Comparison of ENCODE assay signal across 15 mouse cellular contexts in the genomic region with DNA sequence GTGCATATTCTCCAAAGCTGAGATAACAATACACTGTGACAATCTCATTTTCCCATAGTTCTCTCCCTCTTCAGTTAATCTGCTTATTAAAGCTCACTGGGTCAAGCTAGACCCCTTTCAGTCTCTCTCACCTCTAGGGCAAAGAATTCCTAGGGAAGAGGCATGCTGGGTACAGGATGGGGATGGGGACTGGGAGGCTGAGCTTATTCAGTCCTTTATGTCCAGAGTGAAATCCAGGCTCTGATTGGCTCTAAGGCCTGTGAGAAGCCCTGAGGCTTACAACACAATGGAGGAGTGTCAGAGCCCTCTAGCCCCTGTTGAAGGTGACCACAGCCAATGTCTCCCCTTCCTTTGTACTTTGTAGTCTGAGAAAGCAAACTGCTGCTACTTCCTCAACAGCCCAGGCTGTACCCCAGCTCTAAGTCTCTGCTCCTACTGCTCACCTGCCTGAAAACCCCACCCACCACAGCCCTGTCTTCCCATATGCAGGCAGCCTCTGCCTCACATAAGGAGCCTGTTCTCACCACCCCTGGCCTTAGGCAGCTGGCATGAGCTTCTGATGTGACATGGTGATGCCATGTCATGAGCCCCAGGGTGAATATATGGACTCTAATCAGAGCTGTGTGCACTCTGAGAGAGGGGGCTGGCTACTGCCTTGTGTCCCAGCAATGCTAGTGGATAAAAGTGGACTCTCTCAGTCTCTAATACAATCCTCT.
"Had no signal": no experiment of that assay in that cellular context is flagged by ENCODE, and none has a peak within 500 bp of the region (broad histone marks: within the 10 kb centered on the region; RNA-seq: fewer than 3 reads in every experiment).

No protein-coding gene starts in this region.

- H3K27me3 ChIP-seq: kidney, embryonic 15.5 days; limb, embryonic 15.5 days; liver, embryonic 12.5 days; neural tube, embryonic 15.5 days had no signal

- ATAC-seq: liver, embryonic 12.5 days had no signal

- H3K9ac ChIP-seq: kidney, embryonic 15.5 days; limb, embryonic 15.5 days; liver, embryonic 12.5 days; lung, embryonic 14.5 days; neural tube, embryonic 15.5 days had no signal

- H3K27ac ChIP-seq: kidney, embryonic 15.5 days; limb, embryonic 15.5 days; liver, embryonic 12.5 days; neural tube, embryonic 15.5 days had no signal

- DNase-seq: kidney, adult 18-20 months; kidney, postnatal 14 days; layer of hippocampus, postnatal 36 days; lung, embryonic 14.5 days; lung, postnatal 10 days; lung, postnatal 4 days; right cerebral cortex, postnatal 4 days; spleen, adult 18-20 months; thymus, adult 18-20 months; thymus, postnatal 14 days had no signal

- H3K4me1 ChIP-seq: kidney, embryonic 15.5 days; limb, embryonic 15.5 days; liver, embryonic 12.5 days had no signal

- H3K4me2 ChIP-seq: kidney, embryonic 15.5 days; limb, embryonic 15.5 days; liver, embryonic 12.5 days; lung, embryonic 14.5 days; neural tube, embryonic 15.5 days had no signal

- H3K9me3 ChIP-seq: kidney, embryonic 15.5 days; limb, embryonic 15.5 days; liver, embryonic 12.5 days; neural tube, embryonic 15.5 days had no signal

- H3K4me3 ChIP-seq: kidney, embryonic 15.5 days; limb, embryonic 15.5 days; liver, embryonic 12.5 days; myocyte; neural tube, embryonic 15.5 days had no signal

- H3K36me3 ChIP-seq: kidney, embryonic 15.5 days; liver, embryonic 12.5 days had no signal
